Mouse (Mus musculus) hindbrain, embryonic 16.5 days (tissue): ENCODE measurements around the gene Mcmbp. TPM values are rescaled to one million over a fixed set of nuclear protein-coding genes. Genes with fewer than 3 reads are reported as not detected.

Experiments
- ATAC-seq: fragments of 200-750 bp; cut with Nextera tagmentation; 2 replicates; pipeline ENCODE4 v1.8.0; 2017; ENCODE audit warnings: moderate TSS enrichment, moderate library complexity
- H3K27ac ChIP-seq: fragments of 300-500 bp; sonication (generic); 2 replicates; pipeline ENCODE4 v1.5.1; 2014; ENCODE audit warnings: low read depth, mild to moderate bottlenecking, control low read depth, low read length, moderate library complexity
- H3K27me3 ChIP-seq: fragments of 300-500 bp; sonication (generic); replicated peaks from 2 replicates; pipeline ENCODE4 v1.6.1; 2014; ENCODE audit warnings: low read length; ENCODE audit not compliant: control insufficient read depth, insufficient read depth
- H3K36me3 ChIP-seq: fragments of 300-500 bp; sonication (generic); 2 replicates; pipeline ENCODE4 v1.6.1; 2014; ENCODE audit warnings: mild to moderate bottlenecking, low read length, moderate library complexity, mixed read lengths; ENCODE audit not compliant: control insufficient read depth, insufficient read depth
- H3K4me1 ChIP-seq: fragments of 300-500 bp; sonication (generic); 2 replicates; pipeline ENCODE4 v1.6.1; 2014; ENCODE audit warnings: low read depth, low read length; ENCODE audit not compliant: control insufficient read depth, insufficient read depth
- H3K4me2 ChIP-seq: fragments of 300-500 bp; sonication (generic); 2 replicates; pipeline ENCODE4 v1.6.1; 2014; ENCODE audit warnings: mild to moderate bottlenecking, low read length, control low read depth, moderate library complexity
- H3K4me3 ChIP-seq: fragments of 300-500 bp; sonication (generic); 2 replicates; pipeline ENCODE4 v1.5.1; 2014; ENCODE audit warnings: mild to moderate bottlenecking, low read length, control low read depth, moderate library complexity
- H3K9ac ChIP-seq: fragments of 300-500 bp; sonication (generic); 2 replicates; pipeline ENCODE4 v1.6.1; 2014; ENCODE audit warnings: low read depth, mild to moderate bottlenecking, control low read depth, low read length, moderate library complexity
- H3K9me3 ChIP-seq: fragments of 300-500 bp; sonication (generic); 2 replicates; pipeline ENCODE4 v1.6.1; 2014; ENCODE audit warnings: mild to moderate bottlenecking, low read length, moderate library complexity; ENCODE audit not compliant: control insufficient read depth
- WGBS: fragments of 180-500 bp; shearing (Covaris S2); extraction: QIAGEN DNeasy Blood & Tissue Kit; methylation state at CpG from one replicate; pipeline ENCODE4 v1.1.7; 2014; 5-methylcytosine and 5-hydroxymethylcytosine counted together
- polyA plus RNA-seq: library from polyadenylated mRNA; unstranded; fragments of >200 nt; fragmentation: Nextera tagmentation; extraction: Ambion mirVana; gene quantifications from 2 replicates; pipeline ENCODE4 v1.2.1, GENCODE M21; 2015

Gene Mcmbp
- polyA plus RNA-seq, 1 experiment from 2014 or later, result 34.6 TPM

GRCm38 (mm10) chr7:128663906-128664305, 76.4 kb downstream of the Mcmbp start:
- no peaks in the 10 kb centered on the region for H3K27me3 ChIP-seq
- no peak overlapping the region for H3K27ac ChIP-seq
- H3K4me1 ChIP-seq, result no peaks in the 10 kb centered on the region
- H3K9me3 ChIP-seq, result no peaks in the 10 kb centered on the region
- H3K4me2 ChIP-seq, result no peak overlapping the region
- H3K36me3 ChIP-seq, result 0 out of 2 replicates have a peak, but pooled peaks cover 2% of the 10 kb centered on the region
- 85% methylated on average over 8 of the region's 8 CpGs for WGBS
- H3K4me3 ChIP-seq, result no peak overlapping the region
- H3K9ac ChIP-seq, result no peak overlapping the region
- ATAC-seq, result no peak

DNA sequence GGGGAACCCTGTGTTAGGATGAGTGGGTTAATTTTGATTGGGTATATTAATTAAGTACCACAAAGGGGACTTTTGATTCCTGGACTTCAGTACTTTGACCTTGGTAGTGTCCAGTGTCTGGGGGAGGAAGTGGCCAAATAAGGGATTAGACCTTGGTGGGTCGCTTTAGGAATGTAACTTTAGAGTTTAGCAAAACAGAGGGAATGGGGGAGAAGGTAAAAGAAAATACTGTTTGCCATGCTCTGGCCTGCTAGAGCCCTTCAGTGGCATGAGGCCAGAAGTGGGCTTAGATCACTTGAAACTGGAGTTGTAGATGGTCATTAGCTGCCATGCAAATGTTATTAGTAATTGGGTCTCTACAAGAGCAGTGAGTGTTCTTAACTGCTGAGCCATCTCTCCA, 83.3 kb downstream of the Mcmbp start:
- H3K27me3 ChIP-seq, result no peaks in the 10 kb centered on the region
- WGBS, result 89% methylated on average over 1 of the region's 1 CpGs
- H3K4me2 ChIP-seq, result no peak overlapping the region
- no peaks in the 10 kb centered on the region for H3K4me1 ChIP-seq
- ATAC-seq, result no peak
- H3K9me3 ChIP-seq, result no peaks in the 10 kb centered on the region
- no peak overlapping the region for H3K9ac ChIP-seq
- H3K36me3 ChIP-seq, result no peaks in the 10 kb centered on the region
- H3K27ac ChIP-seq, result no peak overlapping the region
- H3K4me3 ChIP-seq, result no peak overlapping the region

Other genes starting within 250 kb of the Mcmbp start
- 2.7 and 3.8 TPM in 2 replicates for gene Bag3, start 216.9 kb downstream of the Mcmbp start, polyA plus RNA-seq
- 442 and 494 TPM in 2 replicates for gene Inpp5f, start 129.2 kb downstream of the Mcmbp start, polyA plus RNA-seq
- gene Sec23ip, start 4.4 kb upstream of the Mcmbp start, polyA plus RNA-seq, result 32.8 and 36.3 TPM in 2 replicates